Mouse (Mus musculus) cerebellum, postnatal 14 days (tissue): ENCODE results near the gene Zfp59.

ENCODE experiments used
- DNase-seq, 2 experiments: peaks; one replicate each; pipeline ENCODE4 v3.0.0; 2021; ENCODE audit warnings: mixed read lengths in 2 of 2

Gene Zfp59

GRCm38 (mm10) chr7:27881721-27882120 is 43.3 kb downstream of the Zfp59 start:
- DNase-seq: no peak

GRCm38 (mm10) chr7:27900601-27901000 is 62.2 kb downstream of the Zfp59 start:
- DNase-seq: no peak

- DNase-seq: no peak
Measured at GRCm38 (mm10) chr7:27905061-27905848, 66.8 kb downstream of the Zfp59 start.
